Mouse (Mus musculus) hindbrain, embryonic 15.5 days (tissue): ENCODE results near the gene Abtb1. TPM values are rescaled to one million over a fixed set of nuclear protein-coding genes. Genes with fewer than 3 reads are reported as not detected.

Experiments used
- ATAC-seq: fragments of 200-750 bp; cut with Nextera tagmentation; 2 replicates; pipeline ENCODE4 v1.8.0; 2017; ENCODE audit warnings: low read depth, moderate number of reproducible peaks, moderate TSS enrichment; ENCODE audit not compliant: low FRiP score
- H3K27ac ChIP-seq: fragments of 300-500 bp; sonication (generic); replicated peaks from 2 replicates; pipeline ENCODE4 v1.5.1; 2015; ENCODE audit warnings: mild to moderate bottlenecking, inconsistent platforms
- H3K27me3 ChIP-seq: fragments of 300-500 bp; sonication (generic); 2 replicates; pipeline ENCODE4 v1.6.1; 2015; ENCODE audit warnings: control low read depth, inconsistent platforms
- H3K36me3 ChIP-seq: fragments of 300-500 bp; sonication (generic); 2 replicates; pipeline ENCODE4 v1.6.1; 2015; ENCODE audit warnings: control low read depth, inconsistent platforms
- H3K4me1 ChIP-seq: fragments of 300-500 bp; sonication (generic); replicated peaks from 2 replicates; pipeline ENCODE4 v1.6.1; 2015; ENCODE audit warnings: control low read depth, inconsistent platforms
- H3K4me2 ChIP-seq: fragments of 300-500 bp; sonication (generic); 2 replicates; pipeline ENCODE4 v1.6.1; 2015; ENCODE audit warnings: moderate library complexity, mild to moderate bottlenecking, inconsistent platforms
- H3K4me3 ChIP-seq: fragments of 300-500 bp; sonication (generic); 2 replicates; pipeline ENCODE4 v1.5.1; 2015; ENCODE audit warnings: mild to moderate bottlenecking, inconsistent platforms
- H3K9ac ChIP-seq: fragments of 300-500 bp; sonication (generic); 2 replicates; pipeline ENCODE4 v1.6.1; 2015; ENCODE audit warnings: inconsistent platforms
- H3K9me3 ChIP-seq: fragments of 300-500 bp; sonication (generic); 2 replicates; pipeline ENCODE4 v1.6.1; 2016; ENCODE audit warnings: control low read depth, inconsistent platforms
- WGBS: fragments of 180-500 bp; shearing (Covaris S2); methylation state at CpG from one replicate; pipeline ENCODE4 v1.1.7; 2015; 5-methylcytosine and 5-hydroxymethylcytosine counted together
- polyA plus RNA-seq: library from polyadenylated mRNA; unstranded; fragments of >200 nt; fragmentation: Nextera tagmentation; extraction: Ambion mirVana; gene quantifications from 2 replicates; pipeline ENCODE4 v1.2.1, GENCODE M21; 2015

Abtb1 gene
- polyA plus RNA-seq, 1 experiment from 2014 or later: 40.3 TPM

DNA sequence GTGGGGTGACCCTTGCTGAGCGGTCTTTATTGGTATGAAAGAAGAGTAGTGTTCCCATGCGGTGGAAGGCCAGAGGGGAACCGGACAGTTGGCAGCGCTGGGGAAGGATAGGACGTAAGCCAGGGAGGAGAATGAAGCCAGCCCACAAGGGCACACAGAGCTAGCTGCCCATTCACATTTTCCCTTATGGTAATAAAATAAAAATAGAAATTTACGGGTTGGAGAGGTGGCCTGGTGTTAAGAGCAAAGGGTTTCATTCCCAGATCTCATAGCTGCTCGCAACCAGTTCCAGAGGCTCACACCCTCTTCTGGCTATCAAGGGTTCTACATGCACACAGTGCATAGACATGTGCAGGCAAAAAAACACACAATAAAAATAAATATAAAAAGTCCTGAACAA lies 8.2 kb upstream of the Abtb1 start:
- 89% methylated on average over 7 of the region's 7 CpGs for WGBS
- no peak for ATAC-seq
- Histone ChIP-seq H3K27ac (no peak overlapping the region), H3K4me3 (no peak overlapping the region), H3K4me2 (no peak overlapping the region), H3K4me1 (no peaks in the 10 kb centered on the region), H3K9me3 (no peaks in the 10 kb centered on the region), H3K9ac (no peak overlapping the region), H3K36me3 (peaks cover 55% of the 10 kb centered on the region), H3K27me3 (no peaks in the 10 kb centered on the region)

DNA sequence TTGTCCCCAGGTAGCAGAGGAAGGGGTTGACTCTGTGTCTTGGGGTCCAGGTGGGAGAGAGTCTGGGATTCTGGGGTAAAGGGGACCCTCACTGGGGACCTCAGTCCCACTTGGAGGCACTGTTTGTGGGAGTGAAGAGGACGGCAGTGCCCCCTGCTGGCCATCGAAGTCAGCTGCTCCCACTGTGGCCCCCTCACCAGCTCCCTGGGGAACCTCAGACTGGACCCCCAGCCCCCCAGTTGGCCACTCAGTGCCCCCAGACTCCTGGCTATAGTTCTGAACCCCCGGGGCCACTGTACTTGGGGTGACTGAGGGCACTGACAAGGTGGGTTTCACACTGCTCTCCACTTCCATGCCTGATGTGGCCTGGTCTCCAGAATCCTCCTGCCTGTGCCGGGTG lies 7.5 kb upstream of the Abtb1 start:
- H3K27me3 ChIP-seq: no peaks in the 10 kb centered on the region
- H3K4me2 ChIP-seq: no peak overlapping the region
- H3K27ac ChIP-seq: no peak overlapping the region
- no peak overlapping the region for H3K9ac ChIP-seq
- no peaks in the 10 kb centered on the region for H3K9me3 ChIP-seq
- H3K36me3 ChIP-seq: peaks cover 50% of the 10 kb centered on the region
- 61% methylated on average over 4 of the region's 4 CpGs for WGBS
- no peak overlapping the region for H3K4me3 ChIP-seq
- no peaks in the 10 kb centered on the region for H3K4me1 ChIP-seq
- peak; percentile 10; the same call in 1 of the 2 replicates for ATAC-seq

DNA sequence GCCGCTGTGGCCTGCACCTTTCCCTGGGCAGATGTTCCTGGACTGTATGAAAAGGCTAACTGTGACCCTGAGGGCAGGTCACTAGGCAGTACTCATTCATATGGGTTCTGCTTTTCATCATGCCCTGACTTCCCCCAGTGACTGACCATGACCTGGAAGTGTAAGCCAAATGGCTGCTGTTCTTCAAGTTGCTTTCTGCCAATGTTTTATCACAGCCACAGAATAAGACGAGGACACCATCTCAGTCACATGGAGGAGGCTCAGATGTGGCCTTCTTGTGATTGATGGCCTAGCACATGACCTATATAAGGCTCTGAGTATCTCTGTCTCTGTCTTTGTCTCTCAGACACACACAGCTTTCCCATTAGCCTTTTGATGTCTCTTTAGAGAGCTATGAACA lies 5.8 kb upstream of the Abtb1 start:
- Histone ChIP-seq H3K9me3 (no peaks in the 10 kb centered on the region), H3K27ac (no peak overlapping the region), H3K9ac (no peak overlapping the region), H3K4me3 (no peak overlapping the region), H3K4me1 (peaks cover 6% of the 10 kb centered on the region), H3K4me2 (no peak overlapping the region), H3K36me3 (peaks cover 42% of the 10 kb centered on the region), H3K27me3 (no peaks in the 10 kb centered on the region)
- 56% methylated on average over 2 of the region's 2 CpGs for WGBS
- no peak for ATAC-seq

DNA sequence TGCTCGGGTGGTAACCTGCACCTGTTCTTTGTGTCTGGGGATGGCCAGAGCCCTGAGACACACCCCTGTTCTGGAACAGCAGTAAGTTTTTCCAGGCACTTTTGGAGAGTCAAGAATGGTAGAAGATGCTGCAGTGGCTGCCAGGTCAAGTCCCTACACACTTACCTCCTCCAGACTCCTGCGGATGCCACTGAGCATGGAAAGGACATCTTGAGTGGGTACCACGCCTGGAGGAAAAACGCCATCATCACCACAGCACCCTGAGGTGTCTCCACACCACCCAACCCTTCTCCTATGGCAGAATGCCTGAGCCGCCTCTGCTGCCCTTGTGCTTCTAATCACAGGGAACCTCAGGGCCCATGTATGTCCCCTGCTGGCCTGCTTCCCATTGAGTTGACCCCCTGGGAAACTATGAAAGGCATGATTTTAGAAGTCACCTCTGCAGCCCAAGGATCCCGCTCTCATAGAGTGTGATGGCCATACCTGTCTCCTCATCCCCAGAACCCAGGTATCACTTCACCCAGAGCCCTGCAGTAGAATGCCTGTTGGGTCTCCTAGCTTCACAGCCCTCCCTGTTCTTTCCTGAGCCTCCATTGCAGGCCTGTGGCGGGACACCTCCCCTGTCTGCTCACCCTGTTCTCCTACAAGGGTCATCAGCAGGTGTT lies 3.2 kb upstream of the Abtb1 start:
- Histone ChIP-seq H3K27ac (no peak overlapping the region), H3K4me2 (no peak overlapping the region), H3K4me1 (peaks cover 20% of the 10 kb centered on the region), H3K36me3 (peaks cover 34% of the 10 kb centered on the region), H3K9ac (no peak overlapping the region), H3K4me3 (no peak overlapping the region), H3K27me3 (no peaks in the 10 kb centered on the region), H3K9me3 (no peaks in the 10 kb centered on the region)
- WGBS: 95% methylated on average over 7 of the region's 7 CpGs
- no peak for ATAC-seq

DNA sequence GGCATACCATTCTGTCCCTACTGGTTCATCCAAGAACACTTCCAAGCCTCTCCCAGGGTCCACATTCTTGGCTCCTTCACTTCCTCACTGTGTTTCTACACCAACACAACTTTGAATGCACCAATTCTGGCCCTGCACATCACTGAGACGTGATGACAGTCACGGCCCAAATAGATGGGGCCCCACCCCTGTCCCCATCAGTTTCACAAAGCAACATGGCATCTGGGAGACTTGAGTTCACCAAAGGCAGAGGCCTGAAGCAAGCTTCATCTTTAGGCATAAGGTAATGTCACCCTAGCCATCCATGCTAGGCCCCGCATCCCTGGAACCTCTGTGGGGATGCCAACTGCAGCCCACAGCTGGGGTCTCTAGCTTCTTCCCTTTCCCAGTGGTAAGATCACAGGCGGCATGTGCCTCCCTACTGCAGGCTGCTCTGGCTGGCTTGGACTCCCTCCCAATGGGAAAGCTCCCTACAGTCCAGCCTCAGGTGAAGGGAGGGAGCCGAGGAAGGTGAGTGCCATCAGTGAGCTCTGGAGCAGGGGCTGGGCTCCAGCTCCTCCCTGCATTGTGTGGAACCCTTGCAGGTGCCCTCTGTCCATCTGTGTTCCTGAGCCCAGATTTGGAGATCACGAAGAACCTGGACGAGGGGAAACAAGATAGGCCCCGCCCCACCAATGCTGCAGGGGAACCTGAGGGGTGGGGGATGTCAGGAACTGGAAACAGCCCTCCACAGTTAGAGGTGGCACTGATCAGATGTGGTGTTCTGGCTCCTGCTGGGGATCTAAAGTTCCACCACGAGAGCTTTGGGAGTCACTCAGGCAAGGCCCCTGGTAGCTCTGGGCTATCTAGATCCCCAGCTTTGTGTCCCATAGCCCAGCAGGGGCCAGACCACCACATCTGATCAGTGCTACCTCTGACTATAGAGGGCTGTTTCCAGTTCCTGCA lies 2.3 kb upstream of the Abtb1 start:
- peaks cover 27% of the 10 kb centered on the region for H3K4me1 ChIP-seq
- peaks cover 28% of the 10 kb centered on the region for H3K36me3 ChIP-seq
- H3K9me3 ChIP-seq: no peaks in the 10 kb centered on the region
- no peak for ATAC-seq
- H3K4me2 ChIP-seq: no peak overlapping the region
- H3K27ac ChIP-seq: no peak overlapping the region
- H3K4me3 ChIP-seq: no peak overlapping the region
- no peaks in the 10 kb centered on the region for H3K27me3 ChIP-seq
- H3K9ac ChIP-seq: no peak overlapping the region
- 78% methylated on average over 9 of the region's 9 CpGs for WGBS

GRCm38 (mm10) chr6:88843241-88843640 lies 1.5 kb upstream of the Abtb1 start:
- Histone ChIP-seq H3K4me3 (peak overlapping the region; percentile 84), H3K4me1 (peaks cover 27% of the 10 kb centered on the region), H3K9ac (no peak overlapping the region), H3K9me3 (no peaks in the 10 kb centered on the region), H3K4me2 (peak overlapping the region; percentile 87), H3K27ac (peak overlapping the region; percentile 86; the same call in 1 of the 2 replicates), H3K36me3 (peaks cover 20% of the 10 kb centered on the region), H3K27me3 (no peaks in the 10 kb centered on the region)
- no peak for ATAC-seq
- 73% methylated on average over 7 of the region's 7 CpGs for WGBS

DNA sequence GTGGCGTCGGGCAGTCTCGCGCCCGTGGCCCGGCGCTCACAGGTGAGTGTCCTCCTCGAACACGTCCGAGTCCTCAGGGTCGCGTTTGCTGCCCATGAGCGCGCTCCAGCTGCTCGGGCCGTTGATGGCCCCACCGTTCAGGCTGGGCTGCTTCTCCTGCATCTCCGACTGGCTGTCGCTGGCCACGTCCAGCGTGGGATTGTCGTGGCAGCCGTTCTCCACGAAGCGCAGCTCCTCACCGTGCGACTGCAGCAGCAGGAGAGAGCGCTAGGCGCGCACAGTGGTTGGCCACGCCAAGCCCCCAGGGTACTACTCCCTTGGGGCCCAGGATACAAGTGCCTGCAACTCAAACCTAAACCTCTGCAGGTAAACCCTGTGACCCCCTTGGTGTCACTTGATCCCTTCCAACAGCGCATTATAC lies 957 bp upstream of the Abtb1 start:
- Histone ChIP-seq H3K4me1 (peaks cover 27% of the 10 kb centered on the region), H3K4me3 (peak overlapping the region; percentile 84), H3K9me3 (no peaks in the 10 kb centered on the region), H3K27ac (peak overlapping the region; percentile 86), H3K4me2 (peak overlapping the region; percentile 87), H3K9ac (peak overlapping the region; percentile 44), H3K36me3 (peaks cover 20% of the 10 kb centered on the region), H3K27me3 (no peaks in the 10 kb centered on the region)
- 1% methylated on average over 26 of the region's 32 CpGs for WGBS
- ATAC-seq: no peak

DNA sequence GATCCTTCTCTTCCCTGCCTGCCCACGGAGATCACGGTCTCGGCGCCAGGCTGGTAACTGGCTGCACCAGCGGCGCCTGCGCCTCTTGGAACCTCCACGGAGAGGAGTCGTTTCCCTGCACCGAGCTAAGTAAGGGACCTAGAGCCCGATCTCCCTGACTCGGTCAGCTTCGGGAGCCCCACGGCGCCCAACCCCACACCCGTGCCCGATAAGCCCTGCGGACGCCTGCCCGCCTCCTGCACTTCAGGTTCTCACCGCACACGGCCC lies 337 bp downstream of the Abtb1 start:
- peaks cover 24% of the 10 kb centered on the region for H3K36me3 ChIP-seq
- H3K4me2 ChIP-seq: peak overlapping the region; percentile 87
- peak overlapping the region; percentile 84 for H3K4me3 ChIP-seq
- ATAC-seq: peak; percentile 42
- peak overlapping the region; percentile 75 for H3K9ac ChIP-seq
- H3K4me1 ChIP-seq: peaks cover 27% of the 10 kb centered on the region
- no peaks in the 10 kb centered on the region for H3K9me3 ChIP-seq
- WGBS: under 1% methylated on average over 22 of the region's 22 CpGs
- H3K27ac ChIP-seq: peak overlapping the region; percentile 86
- H3K27me3 ChIP-seq: no peaks in the 10 kb centered on the region

DNA sequence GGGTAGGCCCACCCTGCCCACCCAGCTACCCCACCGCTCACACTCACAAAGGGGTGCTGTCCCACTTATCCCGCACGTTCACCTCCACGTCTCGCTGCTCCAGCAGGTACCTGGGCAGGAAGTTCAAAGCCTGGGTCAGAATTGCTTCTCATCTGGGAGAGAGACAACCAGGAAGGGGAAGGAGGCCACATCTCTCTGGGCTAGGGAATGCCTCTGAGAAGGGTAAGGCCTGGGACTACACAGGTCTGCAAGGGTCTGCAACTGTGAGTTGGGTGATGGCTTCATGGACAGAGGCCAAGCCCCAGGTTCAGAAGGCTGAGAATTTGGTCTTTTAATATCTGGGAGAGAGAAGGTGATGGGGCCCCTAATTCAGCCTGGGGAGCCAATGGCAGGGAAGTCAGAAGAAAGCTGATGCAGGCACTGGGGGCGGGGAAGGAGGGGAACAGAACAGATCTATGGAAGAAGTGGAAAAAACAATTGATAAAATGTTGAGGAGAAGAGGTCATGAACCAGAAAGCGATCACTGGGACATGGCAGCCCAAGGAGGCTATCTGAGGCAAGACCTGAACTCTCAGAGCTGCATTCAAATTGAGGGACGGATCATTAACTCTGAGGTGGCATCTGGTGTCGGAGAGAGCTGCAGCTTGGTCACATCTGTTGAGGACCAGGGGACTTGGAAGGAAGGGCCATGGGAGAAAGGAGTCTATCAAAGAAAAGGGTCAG lies 832 bp downstream of the Abtb1 start:
- peaks cover 25% of the 10 kb centered on the region for H3K36me3 ChIP-seq
- 53% methylated on average over 9 of the region's 9 CpGs for WGBS

GRCm38 (mm10) chr6:88840211-88840610 lies 1.6 kb downstream of the Abtb1 start:
- WGBS: 76% methylated on average over 3 of the region's 3 CpGs
- ATAC-seq: no peak
- H3K4me3 ChIP-seq: no peak overlapping the region

More for the DNA sequence above, 832 bp downstream of the Abtb1 start:
- H3K27me3 ChIP-seq: no peaks in the 10 kb centered on the region
- peak overlapping the region; percentile 75 for H3K9ac ChIP-seq
- peak overlapping the region; percentile 87 for H3K4me2 ChIP-seq
- peak overlapping the region; percentile 84 for H3K4me3 ChIP-seq
- ATAC-seq: no peak
- peak overlapping the region; percentile 86 for H3K27ac ChIP-seq
- H3K4me1 ChIP-seq: peaks cover 27% of the 10 kb centered on the region
- H3K9me3 ChIP-seq: no peaks in the 10 kb centered on the region

GRCm38 (mm10) chr6:88839135-88839970 lies 2.4 kb downstream of the Abtb1 start:
- Histone ChIP-seq H3K4me3 (no peak overlapping the region), H3K9ac (no peak overlapping the region), H3K4me2 (no peak overlapping the region), H3K27me3 (no peaks in the 10 kb centered on the region), H3K4me1 (peaks cover 27% of the 10 kb centered on the region), H3K9me3 (no peaks in the 10 kb centered on the region), H3K36me3 (peaks cover 21% of the 10 kb centered on the region; the same call in 1 of the 2 replicates), H3K27ac (no peak overlapping the region)
- no peak for ATAC-seq
- WGBS: 82% methylated on average over 26 of the region's 26 CpGs

More at GRCm38 (mm10) chr6:88840211-88840610, 1.6 kb downstream of the Abtb1 start:
- peak overlapping the region; percentile 87 for H3K4me2 ChIP-seq
- no peaks in the 10 kb centered on the region for H3K9me3 ChIP-seq
- peaks cover 24% of the 10 kb centered on the region; the same call in 1 of the 2 replicates for H3K36me3 ChIP-seq
- H3K9ac ChIP-seq: no peak overlapping the region
- peaks cover 27% of the 10 kb centered on the region for H3K4me1 ChIP-seq
- H3K27me3 ChIP-seq: no peaks in the 10 kb centered on the region
- no peak overlapping the region for H3K27ac ChIP-seq
